Mouse (Mus musculus) mature B cell (primary cell): ENCODE data around the gene Snx15.
"Not testable (repeated sequence)": the region's sequence is repeated elsewhere in the genome, so short reads cannot be mapped to it uniquely, and the experiment has no call there.

Experiments used
- in situ Hi-C: fragments of 300-500 bp; cut with MboI; formaldehyde crosslinking; loops from 2 replicates; pipeline ENCODE4 v1.14.3; 2019

The Snx15 gene

DNA sequence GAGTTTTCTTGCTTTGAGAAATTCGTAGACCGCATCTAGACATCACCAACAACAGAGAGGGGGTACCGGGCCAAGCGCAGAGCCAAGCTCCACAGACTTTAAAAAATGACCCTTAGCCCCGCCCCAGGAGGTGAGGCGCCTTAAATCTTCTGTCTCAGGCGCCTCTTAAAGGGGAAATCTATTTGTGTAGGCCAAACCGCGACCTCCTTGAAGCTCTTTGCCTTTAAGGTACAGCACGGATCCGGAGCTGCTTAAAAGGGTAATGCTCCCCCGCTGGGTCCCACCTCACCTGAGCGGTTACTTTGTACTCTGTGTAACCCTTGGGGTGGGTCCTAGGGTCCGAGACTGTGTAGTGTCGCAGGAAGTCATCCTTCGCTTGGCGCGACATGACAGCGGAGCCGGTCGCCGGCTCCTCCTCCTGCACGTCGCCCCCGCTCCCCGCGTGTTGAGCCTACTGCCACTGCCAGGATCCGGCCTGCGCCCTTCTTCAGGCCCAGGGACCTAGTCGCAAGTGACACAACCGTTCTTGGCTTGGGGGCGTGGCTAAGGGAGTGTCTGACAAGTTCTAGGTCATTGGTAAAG is at the start of gene Snx15:
Gene Snx15, minus strand, starts transcription at position 545 of the 582 bp plus-strand sequence.
- in situ Hi-C loops, result loop anchor here (10.0 kb wide), 1 partner anchor 163 kb away; the partner anchor contains the start of gene Pola2

- in situ Hi-C loops, result no loop called here
These were observed 46.7 kb upstream of the Snx15 start for GRCm38 (mm10) chr19:6174771-6175170.

DNA sequence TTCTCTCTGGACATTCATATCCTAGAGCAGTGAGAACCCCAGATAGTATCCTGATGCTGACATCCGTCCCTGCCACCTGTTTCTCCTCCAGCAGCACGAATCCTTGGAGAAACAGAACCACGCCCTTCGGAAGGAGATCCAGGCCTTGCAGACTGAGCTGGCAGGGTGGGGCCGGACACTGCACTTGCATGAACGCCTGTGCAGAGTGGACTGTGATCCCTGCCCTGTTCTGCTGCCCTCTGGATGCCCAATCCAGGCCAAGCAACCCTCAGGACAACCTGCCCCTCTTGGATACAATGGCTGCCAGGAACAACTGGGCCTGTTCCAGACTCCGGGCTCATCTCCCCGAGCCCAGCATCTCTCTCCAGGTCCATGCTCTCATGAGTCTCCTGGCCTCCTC is 43.1 kb upstream of the Snx15 start:
- in situ Hi-C loops, result no loop called here

- in situ Hi-C loops, result no loop called here
These were observed 38.6 kb upstream of the Snx15 start for GRCm38 (mm10) chr19:6166750-6167149.

GRCm38 (mm10) chr19:6163872-6164547 is 35.9 kb upstream of the Snx15 start:
- in situ Hi-C loops, result no loop called here

GRCm38 (mm10) chr19:6157220-6157619 is 29.1 kb upstream of the Snx15 start:
- in situ Hi-C loops, result no loop called here

DNA sequence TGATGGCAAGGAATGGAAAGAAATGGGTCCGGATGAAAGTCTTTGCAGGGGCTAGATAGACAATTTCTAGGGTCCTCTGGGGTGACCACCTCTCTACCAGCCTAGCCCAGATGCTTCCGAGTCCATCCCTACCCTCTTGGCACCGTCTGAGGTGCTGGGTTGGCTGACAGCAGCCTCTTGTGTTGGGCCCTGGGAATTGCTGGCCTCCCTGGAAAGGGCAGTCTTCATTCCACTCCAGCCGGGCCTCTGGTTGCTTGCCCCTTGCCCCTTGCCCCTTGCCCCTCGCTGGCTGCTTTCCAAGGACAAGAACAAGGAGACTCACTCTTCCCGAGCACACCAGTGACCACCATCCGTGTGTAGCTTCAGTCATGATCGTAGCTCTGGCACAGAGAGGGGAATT is 28.3 kb upstream of the Snx15 start:
- in situ Hi-C loops, result no loop called here

DNA sequence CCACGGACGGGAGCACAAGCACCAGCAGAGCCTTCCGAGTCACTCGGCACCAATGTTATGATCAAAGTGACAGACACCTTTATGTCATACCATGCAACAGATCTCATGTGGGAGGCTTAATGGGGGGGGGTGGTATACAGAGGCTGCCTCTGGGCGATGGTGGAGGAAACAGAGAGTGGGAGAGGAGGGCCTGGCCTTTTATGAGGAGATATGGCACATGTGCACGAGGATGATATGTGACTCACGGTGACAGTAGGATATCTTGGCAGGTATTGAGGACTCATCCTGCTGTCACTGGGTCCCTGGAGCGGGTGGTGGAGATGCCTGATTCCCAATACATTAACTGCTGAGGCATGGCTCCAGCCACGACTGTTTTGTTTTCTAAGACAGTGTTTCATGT is 27.1 kb upstream of the Snx15 start:
- in situ Hi-C loops, result no loop called here

GRCm38 (mm10) chr19:6144842-6145241 is 16.7 kb upstream of the Snx15 start:
- in situ Hi-C loops, result no loop called here

DNA sequence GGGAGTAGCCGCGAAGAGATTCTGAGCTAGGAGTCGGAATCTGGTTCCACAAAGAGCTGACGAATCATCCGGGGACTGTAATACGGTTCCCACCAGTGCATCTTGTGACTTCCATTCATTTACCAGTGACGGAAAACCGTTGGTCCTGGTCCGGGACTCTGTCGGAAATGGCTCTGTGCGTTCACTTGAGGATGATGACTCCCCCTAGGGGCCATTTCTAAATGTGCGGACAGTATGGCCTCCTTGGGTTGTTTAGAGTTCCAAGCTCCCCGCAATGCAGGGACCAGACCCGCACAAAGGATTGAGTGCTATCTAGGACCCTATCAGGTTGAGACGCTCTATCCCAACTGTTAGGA is 13.3 kb upstream of the Snx15 start, which contains the start of gene Arl2:
Gene Arl2, minus strand, starts transcription at position 155 of the 356 bp plus-strand sequence.
- in situ Hi-C loops, result no loop called here

DNA sequence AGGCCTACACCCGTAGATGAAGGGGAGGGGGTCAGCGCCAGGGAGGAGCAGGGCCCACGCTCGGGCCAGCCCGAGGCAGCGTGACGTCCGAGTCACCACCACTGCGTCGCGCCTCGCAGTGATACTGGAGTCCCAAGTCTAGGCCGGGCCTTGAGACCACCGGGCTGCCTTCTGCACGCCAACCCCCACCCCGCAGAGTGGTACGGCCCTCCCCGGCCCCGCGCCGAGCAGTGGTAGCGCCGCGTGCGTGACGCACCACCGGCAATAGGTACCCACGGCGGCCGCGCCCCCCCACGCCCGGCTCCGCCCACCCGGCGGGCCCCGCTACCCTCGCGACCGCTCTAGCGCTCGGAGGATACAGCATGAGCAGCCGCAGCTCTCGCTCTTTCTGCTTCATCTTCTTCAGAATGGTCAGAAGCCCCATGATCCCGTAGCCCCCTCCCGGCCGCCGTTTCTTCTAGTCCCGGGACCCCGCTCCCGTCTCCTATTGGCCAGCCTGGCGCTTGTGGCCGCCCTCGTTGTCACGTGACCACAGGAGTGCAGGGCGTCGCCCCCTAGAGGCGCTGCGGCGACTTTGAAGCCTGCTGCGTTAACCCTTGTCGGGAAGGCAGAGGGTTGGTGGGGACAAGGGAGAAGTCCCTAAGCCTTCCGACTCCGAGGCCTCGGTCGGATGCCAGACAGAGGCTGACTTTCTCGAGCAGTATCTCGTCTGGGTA is 12.7 kb upstream of the Snx15 start, which contains the start of gene Batf2:
Gene Batf2, plus strand, starts transcription at position 306 of the 716 bp plus-strand sequence.
- in situ Hi-C loops, result no loop called here

DNA sequence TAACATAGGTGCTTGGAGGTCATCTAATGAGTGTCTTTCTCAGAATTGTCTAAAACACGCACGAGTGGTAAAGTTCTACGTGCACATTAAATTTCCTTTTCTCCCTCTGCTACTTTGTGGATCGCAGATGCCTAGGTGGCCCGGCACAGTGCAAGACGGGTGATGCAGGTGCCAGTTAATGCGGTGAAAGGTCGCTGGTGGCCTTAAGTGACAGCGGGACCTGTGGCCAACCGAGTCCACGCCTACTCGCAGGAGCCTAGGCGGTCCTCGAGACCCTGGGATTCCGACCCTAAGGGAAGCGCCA is 12.2 kb upstream of the Snx15 start:
- in situ Hi-C loops, result no loop called here

DNA sequence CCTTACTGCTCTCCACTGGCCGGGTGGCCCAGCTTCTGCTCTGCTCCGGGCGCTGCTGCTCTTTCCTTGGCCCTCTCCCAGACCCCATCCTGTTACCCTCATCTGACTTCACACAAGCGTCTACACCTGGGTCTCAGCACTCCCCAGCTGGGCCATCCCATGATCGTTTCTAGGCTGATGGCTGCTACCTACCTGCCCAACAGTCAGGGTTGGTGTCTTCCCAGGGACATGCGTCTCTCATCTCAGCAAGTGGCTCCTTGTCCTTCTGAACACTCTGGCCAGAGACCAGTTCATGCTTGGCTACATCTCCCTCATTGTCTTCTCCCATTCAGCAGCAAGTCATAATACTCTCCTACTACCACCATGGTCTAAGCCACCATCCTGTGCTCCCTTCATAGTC is 11.6 kb upstream of the Snx15 start:
- in situ Hi-C loops, result no loop called here

- in situ Hi-C loops, result no loop called here
These were observed 8.3 kb upstream of the Snx15 start for GRCm38 (mm10) chr19:6136397-6136796.

GRCm38 (mm10) chr19:6133197-6133596 is 5.1 kb upstream of the Snx15 start:
- in situ Hi-C loops, result not testable (repeated sequence)

GRCm38 (mm10) chr19:6132171-6132827 is 4.2 kb upstream of the Snx15 start:
- in situ Hi-C loops, result no loop called here

GRCm38 (mm10) chr19:6130414-6131128 is 2.5 kb upstream of the Snx15 start:
- in situ Hi-C loops, result not testable (repeated sequence)

GRCm38 (mm10) chr19:6126789-6127580 is 1.1 kb downstream of the Snx15 start:
- in situ Hi-C loops, result loop anchor here (10.0 kb wide), 1 partner anchor 162 kb away; the partner anchor contains the start of gene Pola2

GRCm38 (mm10) chr19:6126289-6126688 is 1.8 kb downstream of the Snx15 start:
- in situ Hi-C loops, result loop anchor here (10.0 kb wide), 1 partner anchor 161 kb away; the partner anchor contains the start of gene Pola2

DNA sequence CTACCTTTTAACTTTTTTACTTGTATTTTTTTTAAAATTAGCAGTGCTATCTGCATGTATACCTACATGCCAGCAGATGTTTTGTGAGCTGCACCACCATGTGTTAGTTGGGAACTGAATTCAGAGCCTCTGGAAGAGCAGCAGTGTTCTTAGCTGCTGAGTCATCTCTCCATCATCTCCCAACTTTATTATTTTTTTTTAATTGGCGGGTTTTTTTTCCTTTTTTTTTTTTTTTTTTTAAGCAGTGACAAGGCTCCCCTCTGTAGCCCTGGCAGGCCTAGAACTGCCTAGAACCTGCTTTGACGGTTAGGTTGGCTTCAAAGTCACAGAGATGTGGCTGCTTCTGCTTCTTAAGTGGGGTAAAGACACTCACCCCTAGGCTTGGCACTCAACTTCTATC is 3.2 kb downstream of the Snx15 start:
- in situ Hi-C loops, result loop anchor here (10.0 kb wide), 1 partner anchor 160 kb away; the partner anchor contains the start of gene Pola2

- in situ Hi-C loops, result loop anchor here (10.0 kb wide), 1 partner anchor 159 kb away; the partner anchor contains the start of gene Pola2
These were observed 4.8 kb downstream of the Snx15 start for GRCm38 (mm10) chr19:6123330-6123729.
